Mouse (Mus musculus): ENCODE data around the gene Tekt5. TPM values are rescaled to one million over a fixed set of nuclear protein-coding genes. Genes with fewer than 3 reads are reported as not detected.

The Tekt5 gene
- polyA plus RNA-seq, 1 experiment = 0.14 TPM

GRCm38 (mm10) chr16:10432387-10432786 is 37.1 kb upstream of the Tekt5 start:
- WGBS = 78% methylated on average over 4 of the region's 4 CpGs
- Histone ChIP-seq H3K27ac (ENCODE audit: insufficient read depth, low read length) (no peak overlapping the region), H3K36me3 (ENCODE audit: control insufficient read depth, insufficient read depth, low read length) (no peaks in the 10 kb centered on the region), H3K27me3 (ENCODE audit: control insufficient read depth, insufficient read depth, low read length) (no peaks in the 10 kb centered on the region), H3K4me1 (ENCODE audit: control insufficient read depth, insufficient read depth, insufficient read length) (peaks cover 10% of the 10 kb centered on the region; the same call in 1 of the 2 replicates), H3K4me3 (ENCODE audit: extremely low read depth, insufficient read depth, insufficient read length) (no peak overlapping the region)
- TF ChIP-seq CTCF (IDR thresholded peaks at IDR 0.05; ENCODE audit: extremely low read depth, insufficient read depth, insufficient read length, insufficient replicate concordance) (no peak), POLR2A (IDR thresholded peaks at IDR 0.05; ENCODE audit: low read depth, low read length) (no peak)
- no peak for DNase-seq (ENCODE audit: low read depth in 1 of 2, low spot score in 2 of 2)

DNA sequence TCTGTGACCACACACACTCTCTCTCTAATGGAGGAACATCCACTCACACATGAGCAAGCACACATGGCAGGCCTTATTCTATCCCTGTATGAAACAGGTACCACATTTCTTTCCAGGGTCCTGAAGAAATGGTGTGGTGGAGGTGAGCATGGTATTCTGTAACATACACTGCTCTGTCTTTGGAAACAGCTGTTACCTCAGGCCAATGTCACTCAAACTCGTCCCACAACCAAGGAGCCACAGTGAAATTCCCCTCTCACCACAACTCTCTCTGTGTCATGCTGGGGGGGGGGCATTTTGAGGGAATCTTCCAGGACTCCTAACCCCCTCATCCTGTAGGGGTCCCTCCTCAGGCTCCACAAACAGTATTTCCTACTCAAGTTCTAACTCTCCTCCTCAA is 36.6 kb upstream of the Tekt5 start:
- Histone ChIP-seq H3K36me3 (ENCODE audit: control insufficient read depth, insufficient read depth, low read length) (no peaks in the 10 kb centered on the region), H3K27ac (ENCODE audit: insufficient read depth, low read length) (no peak overlapping the region), H3K4me1 (ENCODE audit: control insufficient read depth, insufficient read depth, insufficient read length) (peaks cover 10% of the 10 kb centered on the region; the same call in 1 of the 2 replicates), H3K27me3 (ENCODE audit: control insufficient read depth, insufficient read depth, low read length) (no peaks in the 10 kb centered on the region), H3K4me3 (ENCODE audit: extremely low read depth, insufficient read depth, insufficient read length) (no peak overlapping the region)
- no peak for TF ChIP-seq POLR2A (IDR thresholded peaks at IDR 0.05; ENCODE audit: low read depth, low read length)
- no peak for TF ChIP-seq CTCF (IDR thresholded peaks at IDR 0.05; ENCODE audit: extremely low read depth, insufficient read depth, insufficient read length, insufficient replicate concordance)
- 82% methylated on average over 1 of the region's 1 CpGs for WGBS
- no peak for DNase-seq (ENCODE audit: low read depth in 1 of 2, low spot score in 2 of 2)

GRCm38 (mm10) chr16:10420447-10421054 is 25.3 kb upstream of the Tekt5 start:
- Histone ChIP-seq H3K4me1 (ENCODE audit: control insufficient read depth, insufficient read depth, insufficient read length) (no peaks in the 10 kb centered on the region; the same call in 1 of the 2 replicates), H3K27me3 (ENCODE audit: control insufficient read depth, insufficient read depth, low read length) (no peaks in the 10 kb centered on the region), H3K36me3 (ENCODE audit: control insufficient read depth, insufficient read depth, low read length) (peaks cover 51% of the 10 kb centered on the region), H3K27ac (ENCODE audit: insufficient read depth, low read length) (no peak overlapping the region), H3K4me3 (ENCODE audit: extremely low read depth, insufficient read depth, insufficient read length) (no peak overlapping the region)
- DNase-seq (ENCODE audit: low read depth in 1 of 2, low spot score in 2 of 2) = no peak
- WGBS = 93% methylated on average over 9 of the region's 9 CpGs
- TF ChIP-seq CTCF (IDR thresholded peaks at IDR 0.05; ENCODE audit: extremely low read depth, insufficient read depth, insufficient read length, insufficient replicate concordance) = no peak
- TF ChIP-seq POLR2A (IDR thresholded peaks at IDR 0.05; ENCODE audit: low read depth, low read length) = no peak

DNA sequence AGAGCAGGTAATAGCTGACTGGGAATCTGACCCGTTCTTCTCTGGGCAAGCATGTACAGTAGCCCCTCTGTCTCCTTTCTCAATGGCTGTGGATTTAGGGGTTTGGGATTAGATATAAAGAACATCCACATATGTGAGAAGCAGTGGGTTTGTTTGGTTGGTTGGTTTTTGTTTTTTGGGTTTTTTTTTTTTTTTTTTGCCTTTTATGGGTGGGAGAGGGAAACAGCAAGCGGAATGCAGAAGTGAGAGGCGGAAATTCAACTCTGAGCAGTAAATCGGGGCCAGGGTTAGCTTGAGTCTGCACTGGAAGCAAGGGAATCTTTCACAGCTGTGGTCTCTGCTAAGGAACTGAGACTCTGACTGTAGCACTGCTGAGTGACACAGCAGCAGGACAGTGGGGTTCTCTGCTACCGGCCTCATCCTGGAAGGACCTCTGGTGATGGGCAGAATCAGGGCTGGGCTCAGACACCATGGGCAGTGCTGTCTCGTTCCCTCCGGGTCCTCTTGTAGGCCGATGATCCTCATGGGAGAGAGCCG is 22.5 kb upstream of the Tekt5 start:
- DNase-seq (ENCODE audit: low read depth in 1 of 2, low spot score in 2 of 2) = no peak
- Histone ChIP-seq H3K36me3 (ENCODE audit: control insufficient read depth, insufficient read depth, low read length) (peaks cover 48% of the 10 kb centered on the region), H3K27me3 (ENCODE audit: control insufficient read depth, insufficient read depth, low read length) (no peaks in the 10 kb centered on the region), H3K4me1 (ENCODE audit: control insufficient read depth, insufficient read depth, insufficient read length) (no peaks in the 10 kb centered on the region; the same call in 1 of the 2 replicates), H3K27ac (ENCODE audit: insufficient read depth, low read length) (peak overlapping the region; percentile 39), H3K4me3 (ENCODE audit: extremely low read depth, insufficient read depth, insufficient read length) (no peak overlapping the region)
- TF ChIP-seq CTCF (IDR thresholded peaks at IDR 0.05; ENCODE audit: extremely low read depth, insufficient read depth, insufficient read length, insufficient replicate concordance) (no peak), POLR2A (IDR thresholded peaks at IDR 0.05; ENCODE audit: low read depth, low read length) (no peak)
- WGBS = 81% methylated on average over 9 of the region's 9 CpGs

- no peak overlapping the region for H3K4me3 ChIP-seq (ENCODE audit: extremely low read depth, insufficient read depth, insufficient read length)
- DNase-seq (ENCODE audit: low read depth in 1 of 2, low spot score in 2 of 2) = no peak
- TF ChIP-seq CTCF (IDR thresholded peaks at IDR 0.05; ENCODE audit: extremely low read depth, insufficient read depth, insufficient read length, insufficient replicate concordance) (peak; percentile 26; the same call in 1 of the 2 replicates), POLR2A (IDR thresholded peaks at IDR 0.05; ENCODE audit: low read depth, low read length) (no peak)
- H3K27ac ChIP-seq (ENCODE audit: insufficient read depth, low read length) = peak overlapping the region; percentile 39
- 92% methylated on average over 4 of the region's 4 CpGs for WGBS
- H3K27me3 ChIP-seq (ENCODE audit: control insufficient read depth, insufficient read depth, low read length) = no peaks in the 10 kb centered on the region
- H3K36me3 ChIP-seq (ENCODE audit: control insufficient read depth, insufficient read depth, low read length) = peaks cover 39% of the 10 kb centered on the region
- H3K4me1 ChIP-seq (ENCODE audit: control insufficient read depth, insufficient read depth, insufficient read length) = no peaks in the 10 kb centered on the region; the same call in 1 of the 2 replicates
Measured at GRCm38 (mm10) chr16:10416866-10417265, 21.6 kb upstream of the Tekt5 start.

DNA sequence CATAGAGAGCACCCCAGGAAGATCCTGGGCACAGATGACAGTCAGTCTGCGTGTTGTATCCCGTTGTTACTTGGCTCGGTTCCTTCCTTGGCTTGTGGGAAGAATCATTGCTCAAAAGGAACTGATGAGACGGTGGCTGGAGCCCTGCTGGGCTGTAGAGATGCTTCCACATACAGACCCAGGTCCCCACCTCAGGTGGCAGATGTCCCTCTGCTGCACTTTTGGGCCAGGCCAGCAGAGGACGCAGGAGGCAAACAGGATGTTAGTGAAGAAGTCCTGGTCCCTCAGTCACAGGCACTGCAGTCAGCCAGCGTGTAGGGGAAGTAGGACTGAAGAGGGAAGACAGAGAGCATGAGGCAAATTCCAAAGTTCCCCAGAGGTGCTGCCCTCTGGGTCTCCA is 20.7 kb upstream of the Tekt5 start:
- TF ChIP-seq POLR2A (IDR thresholded peaks at IDR 0.05; ENCODE audit: low read depth, low read length) (no peak), CTCF (IDR thresholded peaks at IDR 0.05; ENCODE audit: extremely low read depth, insufficient read depth, insufficient read length, insufficient replicate concordance) (peak; percentile 77; the same call in 1 of the 2 replicates)
- Histone ChIP-seq H3K4me1 (ENCODE audit: control insufficient read depth, insufficient read depth, insufficient read length) (no peaks in the 10 kb centered on the region; the same call in 1 of the 2 replicates), H3K27ac (ENCODE audit: insufficient read depth, low read length) (peak overlapping the region; percentile 18; the same call in 1 of the 2 replicates), H3K36me3 (ENCODE audit: control insufficient read depth, insufficient read depth, low read length) (peaks cover 30% of the 10 kb centered on the region), H3K27me3 (ENCODE audit: control insufficient read depth, insufficient read depth, low read length) (no peaks in the 10 kb centered on the region), H3K4me3 (ENCODE audit: extremely low read depth, insufficient read depth, insufficient read length) (no peak overlapping the region)
- 76% methylated on average over 6 of the region's 6 CpGs for WGBS
- DNase-seq (ENCODE audit: low read depth in 1 of 2, low spot score in 2 of 2) = peak; percentile 25 to 84

Data from spleen, adult 2 months (tissue).